Mouse (Mus musculus) thymus, adult 2 months (tissue): ENCODE data around the gene Zfp553.

ENCODE experiments used
- CTCF ChIP-seq: fragments of 200-500 bp; IDR thresholded peaks from 2 replicates; pipeline ENCODE4 v1.5.1; 2012; ENCODE audit warnings: mild to moderate bottlenecking, control low read depth, low read length, moderate library complexity, borderline replicate concordance; ENCODE audit not compliant: control insufficient read depth, poor library complexity, insufficient read depth; ENCODE audit errors: extremely low read depth
- POLR2A ChIP-seq: fragments of 200-500 bp; IDR thresholded peaks from 2 replicates; pipeline ENCODE4 v1.6.1; 2012; ENCODE audit warnings: mild to moderate bottlenecking, low read length, control low read depth, moderate library complexity; ENCODE audit not compliant: control insufficient read depth, poor library complexity, insufficient read depth; ENCODE audit errors: extremely low read depth

DNA sequence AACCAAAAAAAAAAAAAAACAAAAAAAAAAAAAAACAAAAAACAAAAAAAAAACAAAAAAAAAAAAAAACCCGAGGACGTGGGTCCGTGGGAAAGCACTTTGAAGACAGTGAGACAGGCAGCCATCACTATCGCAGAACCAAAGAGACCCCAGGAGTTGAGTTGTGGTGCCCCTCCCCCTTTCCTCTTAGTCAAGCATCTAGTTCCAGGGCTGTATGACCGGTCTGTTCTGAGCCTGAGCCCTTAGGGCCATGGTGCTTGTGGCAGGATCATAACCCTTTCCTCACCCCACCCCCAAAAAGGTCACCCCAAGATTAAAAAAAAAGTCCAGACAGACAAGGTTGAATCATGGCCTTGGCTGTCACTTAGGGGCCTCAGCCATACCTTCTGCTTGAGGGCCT is 16.6 kb upstream of the Zfp553 start:
- TF ChIP-seq CTCF (no peak), POLR2A (no peak)
